Mouse (Mus musculus) adrenal gland, postnatal 4 days (tissue): Measurements from ENCODE around the gene Zscan12. TPM values are rescaled to one million over a fixed set of nuclear protein-coding genes. Genes with fewer than 3 reads are reported as not detected.

ENCODE experiments used
- DNase-seq, 2 experiments: peaks; one replicate each; pipeline ENCODE4 v3.0.0; 2021 to 2022; ENCODE audit warnings: low spot score in 2 of 2, mixed read lengths in 2 of 2
- microRNA-seq: library from miRNA; unstranded; fragments of <30 nt; microRNA quantifications from one replicate; pipeline ENCODE4 v1.2.0, GENCODE M21; 2021
- total RNA-seq, 2 experiments: library from RNA; stranded (reverse); gene quantifications; 2 replicates each; pipeline ENCODE4 v1.2.3; 2021

The Zscan12 gene
- total RNA-seq, 2 experiments from 2014 or later, result 12.0 to 13.0 TPM

- DNase-seq, result no peak
These were observed 39.1 kb downstream of the Zscan12 start for GRCm38 (mm10) chr13:21401636-21402286.

GRCm38 (mm10) chr13:21402287-21402846 lies 39.7 kb downstream of the Zscan12 start, which contains the start of gene Zkscan3:
TSS of gene Zkscan3 (minus strand) at chr13:21402755.
- peak; percentile 59 to 69 for DNase-seq

- DNase-seq, result no peak
These were observed 40.2 kb downstream of the Zscan12 start for GRCm38 (mm10) chr13:21402848-21403247.

- no peak for DNase-seq
These were observed 44.7 kb downstream of the Zscan12 start for GRCm38 (mm10) chr13:21407341-21407740.

GRCm38 (mm10) chr13:21407969-21408804 lies 45.6 kb downstream of the Zscan12 start:
- DNase-seq, result peak; percentile 21 to 61

- DNase-seq, result no peak
These were observed 46.3 kb downstream of the Zscan12 start for GRCm38 (mm10) chr13:21408805-21409459.

- no peak for DNase-seq
These were observed 51.9 kb downstream of the Zscan12 start for GRCm38 (mm10) chr13:21414231-21415212.

GRCm38 (mm10) chr13:21415266-21415665 lies 52.6 kb downstream of the Zscan12 start:
- no peak for DNase-seq

- DNase-seq, result no peak
These were observed 53.1 kb downstream of the Zscan12 start for GRCm38 (mm10) chr13:21415750-21416149.

- no peak for DNase-seq
These were observed 54.8 kb downstream of the Zscan12 start for GRCm38 (mm10) chr13:21417298-21418010.

- DNase-seq, result no peak
These were observed 56.2 kb downstream of the Zscan12 start for GRCm38 (mm10) chr13:21418865-21419264.

Small RNAs within 50 kb of the gene (microRNA-seq; reads per million reads assigned to microRNA genes)
- gene Mir6942, result not detected

Other genes with a start within 250 kb of the Zscan12 start
- gene Olfr263, start 233.2 kb upstream of the Zscan12 start, total RNA-seq, result not detected
- not detected for gene Olfr1368, start 217.0 kb upstream of the Zscan12 start, total RNA-seq
- gene Trim27, start 183.4 kb upstream of the Zscan12 start, total RNA-seq, result 10 to 100 TPM; 73.3 to 75.1 TPM
- gene Gpx5, start 70.1 kb upstream of the Zscan12 start, total RNA-seq, result not detected
- under 1 TPM in 1 of 2 experiments, not detected in 1; 0.81 TPM for gene Gpx6, start 50.7 kb upstream of the Zscan12 start, total RNA-seq
- not detected for gene Olfr1367, start 15.9 kb upstream of the Zscan12 start, total RNA-seq
- gene Zkscan3, start 39.9 kb downstream of the Zscan12 start, total RNA-seq, result 10 to 100 TPM; 67.9 to 68.8 TPM
- under 1 TPM; 0.90 to 0.95 TPM for gene Pgbd1, start 78.2 kb downstream of the Zscan12 start, total RNA-seq
- 10 to 100 TPM; 38.2 to 41.0 TPM for gene Zscan26, start 90.9 kb downstream of the Zscan12 start, total RNA-seq
- 1 to 10 TPM; 1.8 TPM for gene Nkapl, start 105.7 kb downstream of the Zscan12 start, total RNA-seq
- gene Zkscan4, start 116.1 kb downstream of the Zscan12 start, total RNA-seq, result 1 to 10 TPM; 6.1 to 6.5 TPM
- not detected for gene Gm10065, start 116.6 kb downstream of the Zscan12 start, total RNA-seq
- gene AK157302, start 132.4 kb downstream of the Zscan12 start, total RNA-seq, result 1 to 10 TPM; 9.0 to 10.0 TPM
- gene Gm11273, start 138.6 kb downstream of the Zscan12 start, total RNA-seq, result 10 to 100 TPM; 83.5 to 90.6 TPM
- gene Zkscan8, start 168.3 kb downstream of the Zscan12 start, total RNA-seq, result 10 to 100 TPM; 27.8 to 30.2 TPM
- not detected for gene Olfr1366, start 180.0 kb downstream of the Zscan12 start, total RNA-seq
- not detected for gene Olfr1535, start 197.1 kb downstream of the Zscan12 start, total RNA-seq
- not detected for gene Olfr1364, start 218.9 kb downstream of the Zscan12 start, total RNA-seq